Mouse (Mus musculus): ENCODE data around the gene Gm28048. TPM values are rescaled to one million over a fixed set of nuclear protein-coding genes. Genes with fewer than 3 reads are reported as not detected.

Gm28048 gene
- polyA plus RNA-seq, 1 experiment from 2014 or later, result 4.4 TPM

DNA sequence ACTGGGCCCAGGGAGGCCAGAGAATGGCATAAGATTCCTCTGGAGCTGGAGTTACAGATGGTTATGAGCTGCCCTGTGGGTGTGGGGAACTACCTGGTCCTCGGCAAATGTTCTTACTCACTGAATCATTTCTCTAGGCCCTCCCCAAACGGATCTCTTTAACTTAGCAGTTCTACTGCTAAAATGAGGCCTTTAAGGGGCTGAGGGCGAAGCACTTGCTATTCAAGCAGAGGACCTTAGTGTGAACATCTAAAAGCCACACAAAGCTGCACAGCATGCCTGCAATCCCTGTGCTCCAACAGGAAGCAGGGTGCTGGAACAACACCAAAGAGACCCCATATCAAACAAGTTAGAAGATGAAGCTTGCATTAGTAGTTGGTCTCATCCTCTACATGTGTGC is 142.4 kb downstream of the Gm28048 start:
- no peaks in the 10 kb centered on the region for H3K4me1 ChIP-seq (replicated peaks)
- no peak overlapping the region for H3K4me3 ChIP-seq (replicated peaks)
- H3K36me3 ChIP-seq, result no peaks in the 10 kb centered on the region
- 65% methylated on average over 3 of the region's 3 CpGs for WGBS
- H3K9me3 ChIP-seq, result no peaks in the 10 kb centered on the region
- no peaks in the 10 kb centered on the region for H3K27me3 ChIP-seq
- no peak overlapping the region for H3K9ac ChIP-seq (replicated peaks)
- H3K4me2 ChIP-seq (replicated peaks), result no peak overlapping the region
- no peak overlapping the region for H3K27ac ChIP-seq
- no peak for ATAC-seq

DNA sequence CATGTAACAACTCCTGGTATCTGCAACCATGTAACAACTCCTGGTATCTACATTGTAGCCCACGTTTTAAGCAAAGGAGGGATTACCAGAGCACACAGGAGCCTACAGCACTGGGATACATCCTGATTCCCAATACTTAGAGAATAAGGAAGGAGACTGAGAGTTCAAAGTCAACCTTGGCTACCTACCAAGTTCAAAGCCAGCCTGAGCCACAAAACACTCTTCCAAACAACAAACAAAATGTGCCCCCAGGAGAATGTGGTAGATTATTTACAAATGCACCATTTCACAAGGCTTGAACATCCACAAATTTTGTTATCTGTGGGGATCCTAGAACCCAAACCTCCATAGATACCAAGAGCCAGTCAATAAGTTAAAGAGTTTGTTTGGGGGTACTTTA is 143.5 kb downstream of the Gm28048 start:
- H3K9me3 ChIP-seq, result no peaks in the 10 kb centered on the region
- 51% methylated on average over 1 of the region's 1 CpGs for WGBS
- no peak overlapping the region for H3K4me2 ChIP-seq (replicated peaks)
- no peaks in the 10 kb centered on the region for H3K27me3 ChIP-seq
- ATAC-seq, result no peak
- H3K4me3 ChIP-seq (replicated peaks), result no peak overlapping the region
- no peak overlapping the region for H3K9ac ChIP-seq (replicated peaks)
- H3K4me1 ChIP-seq (replicated peaks), result no peaks in the 10 kb centered on the region
- H3K36me3 ChIP-seq, result no peaks in the 10 kb centered on the region
- H3K27ac ChIP-seq, result no peak overlapping the region

- no peaks in the 10 kb centered on the region for H3K27me3 ChIP-seq
- H3K4me2 ChIP-seq (replicated peaks), result no peak overlapping the region
- no peaks in the 10 kb centered on the region for H3K4me1 ChIP-seq (replicated peaks)
- ATAC-seq, result no peak
- H3K9me3 ChIP-seq, result no peaks in the 10 kb centered on the region
- no peak overlapping the region for H3K9ac ChIP-seq (replicated peaks)
- no peak overlapping the region for H3K4me3 ChIP-seq (replicated peaks)
- WGBS, result 93% methylated on average over 10 of the region's 10 CpGs
- no peaks in the 10 kb centered on the region for H3K36me3 ChIP-seq
- no peak overlapping the region for H3K27ac ChIP-seq
These were observed 145.6 kb downstream of the Gm28048 start for GRCm38 (mm10) chr11:22836269-22836668.

- Histone ChIP-seq H3K36me3 (no peaks in the 10 kb centered on the region), H3K4me2 (replicated peaks) (no peak overlapping the region), H3K27me3 (no peaks in the 10 kb centered on the region), H3K27ac (no peak overlapping the region), H3K4me3 (replicated peaks) (no peak overlapping the region), H3K9ac (replicated peaks) (no peak overlapping the region), H3K9me3 (no peaks in the 10 kb centered on the region), H3K4me1 (replicated peaks) (no peaks in the 10 kb centered on the region)
- WGBS, result 89% methylated on average over 4 of the region's 4 CpGs
- ATAC-seq, result no peak
These were observed 149.3 kb downstream of the Gm28048 start for GRCm38 (mm10) chr11:22832600-22832999.

DNA sequence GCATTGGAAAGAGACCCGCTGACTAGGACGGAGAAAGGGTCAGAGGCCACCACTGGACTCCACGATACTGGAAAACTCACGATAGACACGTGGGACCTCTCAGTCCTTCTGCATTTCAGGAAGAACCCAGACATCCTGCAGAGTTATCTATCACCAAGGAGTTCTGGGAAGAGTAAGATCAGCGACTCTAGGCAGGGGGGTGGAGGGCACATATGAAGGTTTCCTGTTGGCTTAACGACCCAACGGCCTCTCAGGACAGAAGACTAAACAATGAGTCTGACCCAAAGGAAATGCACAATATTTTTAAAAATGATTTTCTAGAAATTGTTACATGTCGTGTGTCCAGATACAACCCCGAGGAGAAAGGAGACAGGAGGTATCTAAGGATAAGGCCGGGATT is 150.0 kb downstream of the Gm28048 start:
- WGBS, result 93% methylated on average over 11 of the region's 11 CpGs
- Histone ChIP-seq H3K9ac (replicated peaks) (no peak overlapping the region), H3K4me1 (replicated peaks) (no peaks in the 10 kb centered on the region), H3K36me3 (no peaks in the 10 kb centered on the region), H3K27me3 (no peaks in the 10 kb centered on the region), H3K4me2 (replicated peaks) (no peak overlapping the region), H3K27ac (no peak overlapping the region), H3K4me3 (replicated peaks) (no peak overlapping the region), H3K9me3 (no peaks in the 10 kb centered on the region)
- ATAC-seq, result no peak

DNA sequence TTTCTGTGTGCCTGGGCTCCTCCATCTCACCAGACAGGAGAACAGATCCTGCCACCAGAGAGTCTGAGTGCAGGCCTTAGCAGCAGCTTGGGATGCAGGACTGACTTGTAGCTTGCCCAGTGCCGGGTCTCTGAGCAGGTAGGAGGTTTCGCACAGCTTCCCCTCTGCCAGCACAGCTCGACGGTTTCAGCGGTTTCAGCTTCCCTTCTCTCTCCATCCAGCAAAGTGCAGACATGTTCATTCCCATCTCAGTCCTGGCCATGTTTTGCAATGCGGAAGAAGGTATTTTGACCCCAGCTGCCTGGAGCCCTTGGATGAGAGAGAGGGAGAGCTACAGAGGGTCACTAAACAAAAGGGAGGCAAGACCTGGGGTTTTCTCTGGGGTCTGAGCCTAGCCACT is 151.2 kb downstream of the Gm28048 start:
- Histone ChIP-seq H3K9ac (replicated peaks) (no peak overlapping the region), H3K36me3 (no peaks in the 10 kb centered on the region), H3K27ac (0 out of 2 replicates have a peak overlapping the region, but pooled peaks have one; percentile 16), H3K4me2 (replicated peaks) (no peak overlapping the region), H3K4me1 (replicated peaks) (no peaks in the 10 kb centered on the region), H3K27me3 (no peaks in the 10 kb centered on the region), H3K4me3 (replicated peaks) (no peak overlapping the region), H3K9me3 (no peaks in the 10 kb centered on the region)
- 73% methylated on average over 6 of the region's 6 CpGs for WGBS
- ATAC-seq, result no peak

GRCm38 (mm10) chr11:22830179-22830611 is 151.7 kb downstream of the Gm28048 start:
- no peak overlapping the region for H3K9ac ChIP-seq (replicated peaks)
- H3K27ac ChIP-seq, result 0 out of 2 replicates have a peak overlapping the region, but pooled peaks have one; percentile 16
- no peak overlapping the region for H3K4me2 ChIP-seq (replicated peaks)
- no peaks in the 10 kb centered on the region for H3K36me3 ChIP-seq
- WGBS, result 44% methylated on average over 5 of the region's 5 CpGs
- no peaks in the 10 kb centered on the region for H3K4me1 ChIP-seq (replicated peaks)
- ATAC-seq, result no peak
- no peaks in the 10 kb centered on the region for H3K27me3 ChIP-seq
- no peak overlapping the region for H3K4me3 ChIP-seq (replicated peaks)
- no peaks in the 10 kb centered on the region for H3K9me3 ChIP-seq

GRCm38 (mm10) chr11:22828988-22829632 is 152.8 kb downstream of the Gm28048 start:
- ATAC-seq, result no peak
- Histone ChIP-seq H3K4me1 (replicated peaks) (no peaks in the 10 kb centered on the region), H3K27ac (no peak overlapping the region), H3K9me3 (no peaks in the 10 kb centered on the region), H3K4me2 (replicated peaks) (no peak overlapping the region), H3K36me3 (no peaks in the 10 kb centered on the region), H3K9ac (replicated peaks) (no peak overlapping the region), H3K4me3 (replicated peaks) (no peak overlapping the region), H3K27me3 (no peaks in the 10 kb centered on the region)
- WGBS, result 99% methylated on average over 15 of the region's 15 CpGs

GRCm38 (mm10) chr11:22827514-22828080 is 154.3 kb downstream of the Gm28048 start:
- H3K36me3 ChIP-seq, result no peaks in the 10 kb centered on the region
- H3K4me3 ChIP-seq (replicated peaks), result no peak overlapping the region
- no peak overlapping the region for H3K27ac ChIP-seq
- no peak for ATAC-seq
- no peaks in the 10 kb centered on the region for H3K27me3 ChIP-seq
- no peak overlapping the region for H3K9ac ChIP-seq (replicated peaks)
- no peak overlapping the region for H3K4me2 ChIP-seq (replicated peaks)
- 90% methylated on average over 4 of the region's 4 CpGs for WGBS
- H3K9me3 ChIP-seq, result no peaks in the 10 kb centered on the region
- H3K4me1 ChIP-seq (replicated peaks), result no peaks in the 10 kb centered on the region

DNA sequence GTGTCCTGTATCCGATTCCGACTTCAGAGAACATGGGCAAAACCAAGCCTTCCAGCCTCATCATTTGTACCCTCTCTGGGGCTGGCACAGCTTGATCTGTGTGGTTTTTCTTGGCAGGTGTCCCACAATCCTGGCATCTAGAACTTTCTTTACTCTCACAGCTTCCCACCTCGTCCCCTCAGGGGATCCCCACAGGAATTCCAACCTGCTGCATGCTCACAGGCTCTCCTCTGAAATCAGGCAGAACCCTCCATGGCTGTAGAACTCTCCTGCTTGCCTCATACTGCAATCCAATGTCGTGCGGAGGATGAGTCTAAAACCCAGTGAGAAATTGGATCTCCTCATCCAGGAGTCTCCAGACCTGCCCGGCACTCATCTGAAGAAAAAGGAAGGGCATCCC is 155.2 kb downstream of the Gm28048 start:
- Histone ChIP-seq H3K36me3 (no peaks in the 10 kb centered on the region), H3K4me1 (replicated peaks) (no peaks in the 10 kb centered on the region), H3K9ac (replicated peaks) (no peak overlapping the region), H3K4me2 (replicated peaks) (no peak overlapping the region), H3K27ac (no peak overlapping the region), H3K9me3 (no peaks in the 10 kb centered on the region), H3K27me3 (no peaks in the 10 kb centered on the region), H3K4me3 (replicated peaks) (no peak overlapping the region)
- no peak for ATAC-seq
- 89% methylated on average over 6 of the region's 6 CpGs for WGBS

GRCm38 (mm10) chr11:22826051-22826450 is 155.8 kb downstream of the Gm28048 start:
- H3K4me2 ChIP-seq (replicated peaks), result no peak overlapping the region
- ATAC-seq, result no peak
- no peaks in the 10 kb centered on the region for H3K4me1 ChIP-seq (replicated peaks)
- no peaks in the 10 kb centered on the region for H3K27me3 ChIP-seq
- no peak overlapping the region for H3K4me3 ChIP-seq (replicated peaks)
- no peaks in the 10 kb centered on the region for H3K36me3 ChIP-seq
- H3K27ac ChIP-seq, result no peak overlapping the region
- H3K9ac ChIP-seq (replicated peaks), result no peak overlapping the region
- WGBS, result 96% methylated on average over 14 of the region's 14 CpGs
- no peaks in the 10 kb centered on the region for H3K9me3 ChIP-seq

DNA sequence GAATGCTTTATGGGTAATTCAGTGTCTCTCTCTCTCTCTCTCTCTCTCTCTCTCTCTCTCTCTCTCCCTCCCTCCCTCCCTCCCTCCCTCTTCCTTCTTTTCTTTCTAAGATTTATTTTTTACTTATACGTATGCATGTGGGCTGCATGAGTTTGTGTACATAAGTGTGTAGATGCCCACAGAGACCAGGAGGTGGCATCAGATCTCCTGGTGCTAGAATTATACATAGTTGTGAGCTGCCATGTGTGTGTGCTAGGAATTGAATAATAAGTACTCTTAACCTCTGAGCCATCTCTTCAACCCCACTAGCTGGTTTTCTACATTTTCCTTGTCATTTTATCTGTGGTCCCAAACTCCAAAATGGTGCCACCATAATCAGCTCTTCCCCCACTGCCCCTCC is 156.3 kb downstream of the Gm28048 start:
- no peak for ATAC-seq
- Histone ChIP-seq H3K4me3 (replicated peaks) (no peak overlapping the region), H3K27ac (no peak overlapping the region), H3K36me3 (no peaks in the 10 kb centered on the region), H3K4me1 (replicated peaks) (no peaks in the 10 kb centered on the region), H3K4me2 (replicated peaks) (no peak overlapping the region), H3K27me3 (no peaks in the 10 kb centered on the region), H3K9me3 (no peaks in the 10 kb centered on the region), H3K9ac (replicated peaks) (no peak overlapping the region)
- WGBS, result 95% methylated on average over 1 of the region's 1 CpGs
